Mouse (Mus musculus): ENCODE data around the gene Cyp2j8. TPM values are rescaled to one million over a fixed set of nuclear protein-coding genes. Genes with fewer than 3 reads are reported as not detected.

The Cyp2j8 gene
- polyA plus RNA-seq, 1 experiment from 2014 or later = not detected

Other genes with a start within 250 kb of the Cyp2j8 start
- gene Cyp2j11, start 158.7 kb downstream of the Cyp2j8 start, polyA plus RNA-seq (2015; fragmentation: Nextera tagmentation; extraction: Ambion mirVana) = 6.8 and 8.2 TPM in 2 replicates
- gene Cyp2j6, start 46.3 kb upstream of the Cyp2j8 start, polyA plus RNA-seq (2015; fragmentation: Nextera tagmentation; extraction: Ambion mirVana) = 17.9 and 19.8 TPM in 2 replicates
- gene Cyp2j9, start 84.2 kb upstream of the Cyp2j8 start, polyA plus RNA-seq (2015; fragmentation: Nextera tagmentation; extraction: Ambion mirVana) = 3.9 and 4.6 TPM in 2 replicates
- gene Cyp2j5, start 156.8 kb upstream of the Cyp2j8 start, polyA plus RNA-seq (2015; fragmentation: Nextera tagmentation; extraction: Ambion mirVana) = 19.8 and 28.2 TPM in 2 replicates